Mouse (Mus musculus) stomach, postnatal 0 days (tissue): ENCODE measurements at regions not wholly inside any gene's neighbourhood (a gene's known extent, or its start where the extent isn't known, plus 50 kb on each side); places are given as distances from the start of the nearest gene placed in this dataset.

Source experiments
- CTCF ChIP-seq: IDR thresholded peaks from 2 replicates; pipeline ENCODE4 v1.5.1; 2016; ENCODE audit warnings: antibody characterized with exemption, low read depth, mild to moderate bottlenecking, moderate library complexity
- EP300 ChIP-seq: optimal IDR thresholded peaks from 2 replicates; pipeline ENCODE3; 2016; ENCODE audit warnings: antibody characterized with exemption

GRCm38 (mm10) chr11:17663893-17664292 is 289.8 kb downstream of the Etaa1 start:
- TF ChIP-seq CTCF: no peak
- no peak for TF ChIP-seq EP300
